Mouse (Mus musculus): ENCODE measurements around the gene Rab6a.

DNA sequence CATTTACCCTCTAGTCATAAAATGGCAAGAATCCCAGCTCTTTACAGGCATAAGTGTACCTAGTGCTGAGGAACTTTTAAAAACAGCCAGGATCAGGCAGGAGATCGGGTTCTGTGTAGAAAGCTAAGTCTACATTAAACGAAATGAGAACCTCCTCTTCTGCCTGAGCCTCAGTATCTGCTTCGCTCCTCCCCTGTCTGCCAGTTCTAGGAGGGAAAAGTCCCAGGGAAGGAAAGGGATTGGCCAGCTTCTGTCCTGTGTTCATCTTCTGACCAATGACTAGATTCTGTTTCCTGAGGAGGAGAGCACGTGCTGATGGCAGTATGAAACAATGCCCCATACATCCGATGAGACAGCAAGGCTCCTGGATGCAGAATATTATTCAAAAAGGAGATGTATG, 73.9 kb downstream of the Rab6a start:
- TF ChIP-seq CTCF (IDR thresholded peaks at IDR 0.05; ENCODE audit: low read depth) (no peak), EP300 (IDR thresholded peaks at IDR 0.05; ENCODE audit: low read depth) (no peak)
